Mouse (Mus musculus) cerebellum, adult 2 months (tissue): ENCODE measurements around the gene Gp5. TPM values are rescaled to one million over a fixed set of nuclear protein-coding genes. Genes with fewer than 3 reads are reported as not detected.
"Not testable (repeated sequence)": the region's sequence is repeated elsewhere in the genome, so short reads cannot be mapped to it uniquely, and the experiment has no call there.

ENCODE experiments used
- DNase-seq, 2 experiments: peaks; one replicate each; pipeline ENCODE4 v3.0.0; 2021
- H3K27ac ChIP-seq: fragments of 200-500 bp; 2 replicates; pipeline ENCODE4 v1.5.1; 2012; ENCODE audit warnings: low read length, control low read depth, inconsistent platforms; ENCODE audit not compliant: insufficient read depth
- H3K27me3 ChIP-seq: fragments of 200-500 bp; 2 replicates; pipeline ENCODE4 v1.6.1; 2012; ENCODE audit warnings: inconsistent platforms, mild to moderate bottlenecking, low read length, moderate library complexity; ENCODE audit not compliant: control insufficient read depth, insufficient read depth
- H3K4me1 ChIP-seq: fragments of 200-500 bp; 2 replicates; pipeline ENCODE4 v1.6.1; 2011; ENCODE audit warnings: low read length; ENCODE audit not compliant: control insufficient read depth, insufficient read depth
- H3K4me3 ChIP-seq: fragments of 200-500 bp; replicated peaks from 2 replicates; pipeline ENCODE3; 2011; ENCODE audit warnings: mild to moderate bottlenecking, low read depth, low read length, control low read depth; ENCODE audit not compliant: insufficient read depth
- CTCF ChIP-seq: fragments of 200-500 bp; IDR thresholded peaks from 2 replicates; pipeline ENCODE4 v1.5.1; 2011; ENCODE audit warnings: low read depth, mild to moderate bottlenecking, control low read depth, low read length, moderate library complexity, borderline replicate concordance; ENCODE audit not compliant: insufficient read depth
- POLR2A ChIP-seq: fragments of 200-500 bp; IDR thresholded peaks from 2 replicates; pipeline ENCODE4 v1.6.1; 2011; ENCODE audit warnings: low read length, control low read depth, borderline replicate concordance; ENCODE audit not compliant: insufficient read depth
- WGBS: fragments of 180-500 bp; shearing (Covaris S2); methylation state at CpG from one replicate; pipeline ENCODE4 v1.1.7; 2018; 5-methylcytosine and 5-hydroxymethylcytosine counted together
- polyA plus RNA-seq: library from polyadenylated mRNA; depleted of rRNA; stranded (reverse); fragments of >200 nt; gene quantifications from 2 replicates; pipeline ENCODE4 v1.2.3, GENCODE M21; 2012; rRNA removed

Gene Gp5
- polyA plus RNA-seq: 1.4 TPM in 2 replicates

DNA sequence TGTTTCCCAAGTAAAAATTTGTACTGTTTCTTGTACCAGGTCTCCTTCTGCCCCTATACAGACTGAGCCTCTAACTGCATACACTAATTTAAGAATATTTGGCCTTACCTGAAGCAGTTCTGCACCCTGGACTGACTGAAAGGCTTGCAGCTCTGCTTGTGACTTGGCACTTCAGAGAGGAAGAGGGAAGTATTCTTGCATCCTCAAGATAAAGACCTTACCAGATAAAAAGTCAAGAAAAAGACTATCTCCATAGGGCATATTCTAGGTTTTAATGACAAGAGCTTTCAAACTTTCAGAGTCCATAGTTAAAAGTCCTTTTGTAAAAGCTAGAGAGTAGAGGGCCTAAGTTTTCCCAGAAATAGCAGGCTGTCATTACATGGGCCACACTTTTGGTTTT is at the start of gene Gp5:
Gene Gp5, minus strand, starts transcription at position 133 of the 400 bp plus-strand sequence.
- DNase-seq: no peak
- H3K27ac ChIP-seq: no peak within 1 kb of the TSS
- no peaks in the 10 kb centered on the region for H3K27me3 ChIP-seq

DNA sequence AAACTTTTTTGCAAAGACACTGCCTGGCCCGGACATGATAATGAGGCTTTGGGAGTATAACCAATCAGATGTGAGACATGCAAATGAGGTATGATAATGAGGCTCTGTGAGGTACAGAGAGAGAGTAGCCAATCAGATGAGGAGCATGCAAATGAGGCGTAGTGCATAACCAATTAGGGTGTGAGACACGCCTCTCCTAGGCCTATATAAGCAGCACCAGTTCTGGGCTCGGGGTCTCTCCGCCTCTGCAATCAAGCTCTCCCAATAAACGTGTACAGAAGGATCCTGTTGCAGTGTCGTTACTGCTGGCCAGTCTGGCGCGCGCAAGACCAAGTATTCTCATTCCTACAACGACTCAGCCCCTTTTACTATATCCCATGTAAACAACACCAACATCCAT is 42.9 kb upstream of the Gp5 start:
- not testable (repeated sequence) for H3K4me1 ChIP-seq, H3K27ac ChIP-seq, H3K4me3 ChIP-seq, H3K27me3 ChIP-seq, DNase-seq
- WGBS: 95% methylated on average over 11 of the region's 11 CpGs

More for the DNA sequence above, at the start of gene Gp5:
- H3K4me3 ChIP-seq: peak within 1 kb of the TSS; percentile 55
- no peaks in the 10 kb centered on the region for H3K4me1 ChIP-seq
- TF ChIP-seq CTCF (no peak), POLR2A (no peak)

DNA sequence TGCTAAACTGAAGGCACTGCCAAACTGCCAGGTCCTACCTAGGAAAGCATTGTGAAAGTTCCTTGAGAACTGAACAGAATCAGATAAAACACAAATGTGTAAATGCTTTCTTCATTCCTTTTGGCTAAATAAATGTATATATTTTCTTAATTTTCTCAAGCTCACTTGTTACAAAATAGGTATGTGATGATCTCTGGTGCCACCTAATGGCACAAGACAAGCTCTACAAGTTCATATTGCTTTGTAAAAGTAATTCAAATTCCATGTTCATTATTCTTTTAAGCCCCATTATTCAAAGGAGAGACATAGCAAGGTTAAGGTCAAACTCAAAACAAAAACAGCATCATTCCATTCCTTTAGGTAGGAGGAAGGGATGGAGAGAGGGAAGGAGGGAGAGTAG is 3.7 kb upstream of the Gp5 start:
- peak in 1 of 2 experiments; percentile 14 for DNase-seq
- Histone ChIP-seq H3K27me3 (no peaks in the 10 kb centered on the region), H3K4me1 (no peaks in the 10 kb centered on the region), H3K27ac (no peak overlapping the region), H3K4me3 (no peak overlapping the region)
- TF ChIP-seq POLR2A (no peak), CTCF (peak; percentile 38; the same call in 1 of the 2 replicates)

DNA sequence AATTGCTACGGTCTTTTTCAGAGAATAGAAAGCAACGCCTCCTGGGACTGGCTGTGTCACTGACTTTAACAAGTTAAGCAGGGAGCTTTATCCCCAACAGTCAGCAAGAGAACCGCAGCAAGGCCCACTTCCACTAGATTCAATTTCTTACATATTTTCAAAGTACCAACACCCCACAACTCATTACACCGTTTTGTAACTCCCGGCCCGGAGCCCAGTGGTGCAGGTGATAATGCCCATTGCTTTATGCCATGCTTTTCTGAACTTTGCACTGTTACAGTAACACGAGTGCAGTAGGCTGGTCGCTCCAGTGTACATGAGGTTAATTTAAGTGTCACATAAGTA is 436 bp downstream of the Gp5 start:
- TF ChIP-seq CTCF (no peak), POLR2A (no peak)
- no peaks in the 10 kb centered on the region for H3K27me3 ChIP-seq
- no peak overlapping the region for H3K4me3 ChIP-seq
- WGBS: 92% methylated on average over 8 of the region's 8 CpGs
- H3K27ac ChIP-seq: no peak overlapping the region
- H3K4me1 ChIP-seq: no peaks in the 10 kb centered on the region
- no peak for DNase-seq

DNA sequence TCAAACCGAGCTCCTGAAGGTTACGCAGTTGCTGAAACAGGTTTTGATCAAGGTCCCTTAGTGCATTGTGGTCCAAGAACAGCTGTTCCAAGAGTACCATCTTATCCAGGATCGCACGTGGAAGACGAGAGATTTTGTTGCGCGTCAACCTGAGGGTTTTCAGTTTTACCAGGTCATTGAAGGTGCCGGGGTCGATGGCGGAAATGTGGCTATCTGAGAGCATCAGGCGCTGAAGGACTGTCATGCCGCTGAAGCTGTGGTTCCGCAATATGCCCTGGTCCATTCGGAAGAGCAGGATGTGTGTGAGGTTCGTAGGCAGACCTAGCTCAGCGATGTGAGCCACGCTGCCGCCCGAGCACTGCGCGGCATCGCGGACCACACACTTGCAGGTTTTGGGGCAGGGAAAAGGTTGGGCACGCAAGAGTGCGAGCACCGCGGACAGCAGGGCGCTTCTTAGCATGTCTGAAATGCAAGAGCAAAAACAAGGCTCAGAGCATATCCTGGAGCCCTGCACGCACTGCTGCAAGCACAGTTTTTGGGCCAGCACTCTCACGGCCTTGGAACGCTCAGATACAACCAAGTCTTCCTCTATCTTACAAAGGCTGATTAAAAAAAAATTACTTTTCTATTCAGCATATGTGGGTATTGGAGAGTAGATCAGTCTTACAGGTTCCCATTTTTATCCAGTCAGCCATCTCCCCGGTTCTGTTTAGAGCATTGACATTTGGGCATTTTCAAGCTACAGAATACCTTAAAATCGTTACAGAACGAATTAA is 996 bp downstream of the Gp5 start:
- no peak for TF ChIP-seq POLR2A
- TF ChIP-seq CTCF: no peak
- Histone ChIP-seq H3K27ac (no peak overlapping the region), H3K4me3 (peak overlapping the region; percentile 55), H3K27me3 (no peaks in the 10 kb centered on the region), H3K4me1 (no peaks in the 10 kb centered on the region)
- peak; percentile 29 to 46 for DNase-seq
- WGBS: 13% methylated on average over 34 of the region's 34 CpGs

DNA sequence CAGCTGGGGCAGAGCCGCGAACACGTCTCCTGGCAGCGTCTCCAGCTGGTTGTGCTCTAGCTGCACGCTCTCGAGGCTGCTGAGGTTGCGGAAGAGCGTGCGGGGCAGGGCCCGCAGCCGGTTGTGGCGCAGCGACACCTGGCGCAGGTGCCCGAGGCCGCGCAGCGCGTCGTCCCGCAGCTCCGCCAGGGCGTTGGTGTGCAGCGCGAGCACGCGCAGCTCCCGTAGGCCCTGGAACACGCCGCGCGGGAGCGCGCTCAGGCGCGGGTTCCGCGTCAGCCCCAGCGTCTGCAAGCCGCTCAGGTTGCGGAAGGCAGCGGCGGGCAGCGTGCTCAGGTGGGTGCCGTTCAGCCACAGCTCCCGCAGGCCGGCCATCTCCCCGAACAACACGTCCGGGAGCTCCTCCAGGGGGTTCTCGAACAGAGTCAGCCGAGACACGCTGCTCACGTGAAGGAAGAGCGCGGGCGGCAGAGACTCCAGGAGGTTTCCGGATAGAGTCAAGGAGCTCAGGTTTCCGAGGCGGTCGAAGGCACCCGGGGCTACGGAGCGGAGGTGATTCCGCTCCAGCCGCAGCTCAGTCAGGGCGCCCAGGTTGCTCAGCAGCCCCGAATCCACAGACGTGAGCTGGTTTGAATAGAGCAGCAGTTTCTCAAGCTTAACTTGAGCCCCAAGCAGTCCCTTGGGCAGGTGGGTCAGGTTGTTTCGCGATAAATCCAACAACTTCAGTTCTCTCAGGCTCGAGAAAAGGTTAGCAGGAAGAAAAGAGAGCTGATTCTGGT is 1.8 kb downstream of the Gp5 start:
- TF ChIP-seq POLR2A (0 out of 2 replicates have a peak, but pooled peaks have one; percentile 35), CTCF (no peak; the same call in 1 of the 2 replicates)
- Histone ChIP-seq H3K4me3 (peak overlapping the region; percentile 55), H3K27me3 (no peaks in the 10 kb centered on the region), H3K4me1 (no peaks in the 10 kb centered on the region), H3K27ac (no peak overlapping the region)
- peak; percentile 78 to 80 for DNase-seq
- WGBS: 1% methylated on average over 72 of the region's 72 CpGs

DNA sequence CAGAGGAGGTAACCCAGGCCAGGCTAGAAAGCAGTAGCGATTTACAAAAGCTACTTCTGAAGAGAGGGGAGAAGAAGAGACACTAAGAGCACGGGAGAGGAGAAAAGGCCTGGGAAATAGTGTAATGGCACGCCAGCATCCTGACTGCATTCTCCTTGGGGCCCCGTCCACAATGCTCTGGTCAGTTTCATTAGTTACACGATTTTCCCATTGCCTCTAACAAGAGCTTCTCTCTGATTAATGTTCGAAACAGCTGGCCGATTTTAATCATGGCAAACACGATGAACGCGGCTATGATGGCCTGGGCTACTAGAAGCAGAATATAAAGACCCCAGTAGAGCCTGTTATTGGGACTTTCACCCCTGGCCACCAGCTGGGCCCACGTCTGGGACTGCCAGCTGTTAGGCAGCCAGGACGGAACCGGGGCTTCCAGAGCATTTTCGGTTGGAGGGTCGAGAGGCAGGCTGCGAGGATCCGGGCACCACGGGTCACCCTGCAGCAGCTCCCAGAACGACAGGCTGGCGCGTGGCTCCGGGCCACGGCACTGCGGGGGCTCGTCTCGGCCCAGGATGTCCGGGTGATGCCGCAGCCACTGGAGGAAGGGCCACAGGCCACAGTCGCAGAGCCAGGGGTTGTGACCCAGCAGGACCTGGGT is 2.5 kb downstream of the Gp5 start:
- TF ChIP-seq CTCF (no peak), POLR2A (no peak)
- Histone ChIP-seq H3K27ac (no peak overlapping the region), H3K4me1 (no peaks in the 10 kb centered on the region), H3K27me3 (no peaks in the 10 kb centered on the region), H3K4me3 (peak overlapping the region; percentile 55)
- DNase-seq: no peak
- 21% methylated on average over 29 of the region's 29 CpGs for WGBS
